Mouse (Mus musculus): ENCODE data around the gene Cdc45. TPM values are rescaled to one million over a fixed set of nuclear protein-coding genes. Genes with fewer than 3 reads are reported as not detected.
"Not testable (repeated sequence)": the region's sequence is repeated elsewhere in the genome, so short reads cannot be mapped to it uniquely, and the experiment has no call there.

The Cdc45 gene
- 73.8 and 77.3 TPM in 2 replicates for polyA plus RNA-seq (2016; fragmentation: Nextera tagmentation; extraction: Ambion mirVana)

- Histone ChIP-seq H3K4me1 (peaks cover 22% of the 10 kb centered on the region), H3K36me3 (replicated peaks) (peaks cover 58% of the 10 kb centered on the region), H3K27ac (replicated peaks) (peak within 1 kb of the TSS; percentile 88), H3K4me3 (peak within 1 kb of the TSS; percentile 91), H3K9me3 (no peaks in the 10 kb centered on the region), H3K27me3 (replicated peaks; ENCODE audit: low read depth, poor library complexity, severe bottlenecking) (no peaks in the 10 kb centered on the region)
- WGBS, result under 1% methylated on average over 42 of the region's 42 CpGs
- DNase-seq (ENCODE audit: low spot score), result peak; percentile 91
Observed at GRCm38 (mm10) chr16:18811468-18812384, at the start of gene Cdc45, which contains the start of gene Ufd1. Gene Cdc45 (minus strand): TSS chr16:18811987. Gene Ufd1 (plus strand): TSS chr16:18811779.

GRCm38 (mm10) chr16:18860186-18860585 is 48.4 kb upstream of the Cdc45 start:
- Histone ChIP-seq H3K27ac (replicated peaks) (no peak overlapping the region), H3K27me3 (replicated peaks; ENCODE audit: low read depth, poor library complexity, severe bottlenecking) (no peaks in the 10 kb centered on the region), H3K36me3 (replicated peaks) (no peaks in the 10 kb centered on the region), H3K9me3 (0 out of 2 replicates have a peak, but pooled peaks cover 4% of the 10 kb centered on the region), H3K4me1 (no peaks in the 10 kb centered on the region), H3K4me3 (no peak overlapping the region)
- 73% methylated on average over 1 of the region's 1 CpGs for WGBS
- DNase-seq (ENCODE audit: low spot score), result no peak

- Histone ChIP-seq H3K27ac (replicated peaks) (no peak overlapping the region), H3K9me3 (0 out of 2 replicates have a peak, but pooled peaks cover 4% of the 10 kb centered on the region), H3K36me3 (replicated peaks) (no peaks in the 10 kb centered on the region), H3K4me1 (no peaks in the 10 kb centered on the region), H3K4me3 (no peak overlapping the region), H3K27me3 (replicated peaks; ENCODE audit: low read depth, poor library complexity, severe bottlenecking) (no peaks in the 10 kb centered on the region)
- DNase-seq (ENCODE audit: low spot score), result no peak
Observed at GRCm38 (mm10) chr16:18858551-18858950, 46.8 kb upstream of the Cdc45 start.

GRCm38 (mm10) chr16:18849521-18850190 is 37.9 kb upstream of the Cdc45 start:
- H3K9me3 ChIP-seq; H3K27ac ChIP-seq (replicated peaks); H3K4me3 ChIP-seq; H3K27me3 ChIP-seq (replicated peaks; ENCODE audit: low read depth, poor library complexity, severe bottlenecking); DNase-seq (ENCODE audit: low spot score); H3K36me3 ChIP-seq (replicated peaks); H3K4me1 ChIP-seq: not testable (repeated sequence)
- WGBS, result 87% methylated on average over 17 of the region's 17 CpGs

GRCm38 (mm10) chr16:18846301-18846820 is 34.6 kb upstream of the Cdc45 start:
- Histone ChIP-seq H3K4me3 (no peak overlapping the region), H3K4me1 (no peaks in the 10 kb centered on the region), H3K9me3 (no peaks in the 10 kb centered on the region; the same call in 1 of the 2 replicates), H3K36me3 (replicated peaks) (no peaks in the 10 kb centered on the region), H3K27ac (replicated peaks) (no peak overlapping the region), H3K27me3 (replicated peaks; ENCODE audit: low read depth, poor library complexity, severe bottlenecking) (no peaks in the 10 kb centered on the region)
- DNase-seq (ENCODE audit: low spot score), result no peak
- 89% methylated on average over 15 of the region's 15 CpGs for WGBS

- H3K4me3 ChIP-seq, result no peak overlapping the region
- no peak overlapping the region for H3K27ac ChIP-seq (replicated peaks)
- WGBS, result 95% methylated on average over 4 of the region's 4 CpGs
- H3K27me3 ChIP-seq (replicated peaks; ENCODE audit: low read depth, poor library complexity, severe bottlenecking), result no peaks in the 10 kb centered on the region
- H3K4me1 ChIP-seq, result peaks cover 5% of the 10 kb centered on the region; the same call in 1 of the 2 replicates
- peaks cover 42% of the 10 kb centered on the region for H3K36me3 ChIP-seq (replicated peaks)
- DNase-seq (ENCODE audit: low spot score), result no peak
- H3K9me3 ChIP-seq, result no peaks in the 10 kb centered on the region
Observed at GRCm38 (mm10) chr16:18838346-18838745, 26.6 kb upstream of the Cdc45 start.

- DNase-seq (ENCODE audit: low spot score), result peak; percentile 92
- H3K4me1 ChIP-seq, result peaks cover 5% of the 10 kb centered on the region; the same call in 1 of the 2 replicates
- H3K27me3 ChIP-seq (replicated peaks; ENCODE audit: low read depth, poor library complexity, severe bottlenecking), result no peaks in the 10 kb centered on the region
- under 1% methylated on average over 46 of the region's 46 CpGs for WGBS
- H3K4me3 ChIP-seq, result peak within 1 kb of the TSS; percentile 95
- no peaks in the 10 kb centered on the region for H3K9me3 ChIP-seq
- H3K27ac ChIP-seq (replicated peaks), result peak within 1 kb of the TSS; percentile 91
- H3K36me3 ChIP-seq (replicated peaks), result peaks cover 60% of the 10 kb centered on the region
Observed at GRCm38 (mm10) chr16:18836468-18837208, 24.9 kb upstream of the Cdc45 start, which contains the start of the genes 2510002D24Rik and Gm28539. Gene 2510002D24Rik (plus strand): TSS chr16:18836578. Gene Gm28539 (plus strand): TSS chr16:18836584.

GRCm38 (mm10) chr16:18836073-18836467 is 24.3 kb upstream of the Cdc45 start:
- Histone ChIP-seq H3K9me3 (no peaks in the 10 kb centered on the region), H3K27ac (replicated peaks) (no peak overlapping the region), H3K4me1 (peaks cover 5% of the 10 kb centered on the region; the same call in 1 of the 2 replicates), H3K4me3 (peak overlapping the region; percentile 95), H3K36me3 (replicated peaks) (peaks cover 65% of the 10 kb centered on the region), H3K27me3 (replicated peaks; ENCODE audit: low read depth, poor library complexity, severe bottlenecking) (no peaks in the 10 kb centered on the region)
- WGBS, result 21% methylated on average over 3 of the region's 3 CpGs
- DNase-seq (ENCODE audit: low spot score), result no peak

GRCm38 (mm10) chr16:18833486-18833885 is 21.7 kb upstream of the Cdc45 start:
- no peak for DNase-seq (ENCODE audit: low spot score)
- Histone ChIP-seq H3K36me3 (replicated peaks) (peaks cover 80% of the 10 kb centered on the region), H3K27me3 (replicated peaks; ENCODE audit: low read depth, poor library complexity, severe bottlenecking) (no peaks in the 10 kb centered on the region), H3K9me3 (no peaks in the 10 kb centered on the region), H3K4me1 (peaks cover 5% of the 10 kb centered on the region; the same call in 1 of the 2 replicates), H3K27ac (replicated peaks) (no peak overlapping the region), H3K4me3 (no peak overlapping the region)
- 80% methylated on average over 2 of the region's 2 CpGs for WGBS

GRCm38 (mm10) chr16:18829102-18829501 is 17.3 kb upstream of the Cdc45 start:
- no peak for DNase-seq (ENCODE audit: low spot score)
- Histone ChIP-seq H3K4me1 (no peaks in the 10 kb centered on the region), H3K27me3 (replicated peaks; ENCODE audit: low read depth, poor library complexity, severe bottlenecking) (no peaks in the 10 kb centered on the region), H3K9me3 (no peaks in the 10 kb centered on the region), H3K36me3 (replicated peaks) (peaks cover 100% of the 10 kb centered on the region), H3K4me3 (no peak overlapping the region), H3K27ac (replicated peaks) (no peak overlapping the region)
- WGBS, result 90% methylated on average over 6 of the region's 6 CpGs

- H3K36me3 ChIP-seq (replicated peaks), result peaks cover 100% of the 10 kb centered on the region
- no peaks in the 10 kb centered on the region for H3K9me3 ChIP-seq
- no peak overlapping the region for H3K4me3 ChIP-seq
- 91% methylated on average over 3 of the region's 3 CpGs for WGBS
- no peaks in the 10 kb centered on the region for H3K27me3 ChIP-seq (replicated peaks; ENCODE audit: low read depth, poor library complexity, severe bottlenecking)
- DNase-seq (ENCODE audit: low spot score), result no peak
- H3K4me1 ChIP-seq, result no peaks in the 10 kb centered on the region
- no peak overlapping the region for H3K27ac ChIP-seq (replicated peaks)
Observed at GRCm38 (mm10) chr16:18828630-18829029, 16.8 kb upstream of the Cdc45 start.

- Histone ChIP-seq H3K27me3 (replicated peaks; ENCODE audit: low read depth, poor library complexity, severe bottlenecking) (no peaks in the 10 kb centered on the region), H3K4me3 (no peak overlapping the region), H3K9me3 (no peaks in the 10 kb centered on the region), H3K36me3 (replicated peaks) (peaks cover 100% of the 10 kb centered on the region), H3K4me1 (no peaks in the 10 kb centered on the region), H3K27ac (replicated peaks) (no peak overlapping the region)
- 85% methylated on average over 4 of the region's 4 CpGs for WGBS
- DNase-seq (ENCODE audit: low spot score), result no peak
Observed at GRCm38 (mm10) chr16:18822925-18823324, 11.1 kb upstream of the Cdc45 start.
